Mouse (Mus musculus): ENCODE results near the gene Ythdf2.

Ythdf2 gene

DNA sequence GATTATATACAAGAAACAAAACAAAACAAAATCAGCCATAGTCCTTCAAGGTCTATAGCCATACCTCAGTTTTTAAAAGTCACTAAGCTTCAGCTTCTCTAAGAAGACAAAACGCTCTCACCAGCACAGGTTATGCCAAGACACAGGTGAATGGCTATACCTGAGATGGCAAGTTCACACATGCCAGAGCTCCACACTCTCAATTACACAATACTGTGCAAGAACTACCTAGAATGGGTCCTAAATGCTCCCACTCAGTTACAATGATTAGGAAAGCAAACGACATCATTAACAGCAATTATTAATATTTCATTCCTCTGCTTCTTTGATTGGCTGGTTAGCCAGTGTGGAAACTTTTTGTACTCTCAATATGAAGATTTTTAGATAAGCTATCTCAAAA, 2.8 kb downstream of the Ythdf2 start:
- no peak for DNase-seq (ENCODE audit: low read depth)

DNA sequence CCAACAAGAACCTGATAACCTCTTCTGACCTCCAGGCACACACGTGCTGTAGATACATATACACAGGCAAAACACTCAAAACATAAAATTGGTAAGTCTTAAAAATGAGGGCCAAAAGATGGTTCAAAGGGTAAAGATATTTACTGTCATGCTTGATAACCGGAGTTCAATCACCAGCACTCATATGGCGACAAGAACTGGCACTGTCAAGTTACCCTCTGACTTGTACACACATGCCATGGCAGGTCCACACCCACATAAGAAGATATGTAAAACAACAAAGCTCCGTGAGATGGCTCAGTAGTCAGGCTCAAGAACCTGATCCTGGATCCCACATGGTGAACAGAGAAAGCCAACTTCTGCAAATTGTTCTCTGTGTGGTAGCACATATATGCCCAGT, 4.8 kb downstream of the Ythdf2 start:
- DNase-seq (ENCODE audit: low read depth), result no peak

DNA sequence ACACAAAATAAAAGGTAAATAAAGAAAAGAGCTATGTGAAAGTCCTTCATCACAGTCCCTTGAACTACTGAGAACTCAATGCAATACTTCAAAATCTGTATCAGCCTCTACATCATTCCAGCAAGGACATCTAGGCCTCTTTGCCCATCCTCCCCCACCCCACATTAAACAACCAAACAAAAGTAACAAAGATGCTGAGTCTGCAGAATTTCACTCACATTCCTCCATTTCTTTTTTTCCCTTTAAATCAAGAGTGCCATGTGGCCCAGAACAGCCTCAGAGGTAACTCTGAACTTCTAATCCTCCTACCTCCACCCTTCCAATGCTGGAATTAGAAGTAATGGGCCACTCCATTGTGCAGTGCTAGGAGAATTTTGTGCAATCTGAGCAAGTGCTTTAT, 13.3 kb downstream of the Ythdf2 start:
- no peak for DNase-seq (ENCODE audit: low read depth)

DNA sequence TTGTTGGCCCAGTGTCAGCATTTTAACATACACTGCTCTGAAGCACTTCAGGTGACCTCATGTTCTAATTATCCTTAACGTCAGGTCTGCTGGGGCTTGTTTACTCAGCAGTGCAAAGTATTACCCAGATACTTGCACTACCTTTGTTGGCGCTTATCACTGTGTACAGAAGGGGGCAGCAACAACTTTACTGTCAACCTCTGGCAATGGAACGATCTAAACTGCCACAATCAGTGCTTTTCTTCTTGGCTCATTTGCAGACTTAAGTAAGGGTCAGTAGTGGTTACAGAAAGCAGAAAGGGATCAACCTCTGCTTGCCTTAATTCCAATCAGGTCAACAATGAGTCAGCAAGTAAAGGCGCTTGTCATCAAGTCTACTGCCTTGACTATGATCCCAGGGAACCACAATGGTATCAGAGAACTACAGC, 13.8 kb downstream of the Ythdf2 start:
- DNase-seq (ENCODE audit: low read depth), result peak; percentile 71

DNA sequence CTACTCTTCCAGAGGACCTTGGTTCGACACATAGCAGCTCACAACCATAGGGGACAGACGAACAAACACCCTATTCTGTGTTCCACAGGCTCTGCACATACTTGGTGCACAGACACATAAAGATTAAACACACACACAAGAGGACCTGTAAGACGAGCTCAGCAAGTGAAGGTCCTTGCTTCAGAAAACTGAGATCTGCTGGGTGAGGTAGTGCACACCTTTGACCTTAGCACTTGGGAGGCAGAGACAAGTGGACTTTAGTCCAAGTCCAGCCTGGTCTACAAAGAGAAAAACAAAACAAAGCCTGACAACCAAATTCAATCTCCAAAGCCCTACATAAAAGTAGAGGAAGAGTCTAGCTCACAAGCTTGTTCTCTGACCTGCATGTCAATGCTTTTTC, 17.1 kb downstream of the Ythdf2 start:
- no peak for DNase-seq (ENCODE audit: low read depth)

DNA sequence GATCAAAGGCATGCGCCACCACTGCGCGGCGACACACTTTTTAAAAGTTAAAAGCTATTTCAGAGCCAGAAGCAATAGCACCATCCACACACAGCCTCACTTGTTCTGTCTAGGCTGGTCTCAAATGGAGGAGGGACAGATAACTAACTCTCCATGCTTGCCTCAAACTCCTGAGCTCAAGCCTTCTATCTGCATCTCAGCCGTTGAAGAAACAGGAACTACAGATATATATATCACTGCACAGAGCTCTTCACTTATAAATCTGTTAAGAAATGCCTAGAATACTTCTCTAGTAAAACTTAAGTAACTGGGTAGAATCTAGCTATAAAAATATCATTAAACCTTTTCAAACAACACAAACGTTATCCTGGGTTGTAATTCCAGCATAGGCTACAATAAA, 17.7 kb downstream of the Ythdf2 start:
- DNase-seq (ENCODE audit: low read depth), result no peak

DNA sequence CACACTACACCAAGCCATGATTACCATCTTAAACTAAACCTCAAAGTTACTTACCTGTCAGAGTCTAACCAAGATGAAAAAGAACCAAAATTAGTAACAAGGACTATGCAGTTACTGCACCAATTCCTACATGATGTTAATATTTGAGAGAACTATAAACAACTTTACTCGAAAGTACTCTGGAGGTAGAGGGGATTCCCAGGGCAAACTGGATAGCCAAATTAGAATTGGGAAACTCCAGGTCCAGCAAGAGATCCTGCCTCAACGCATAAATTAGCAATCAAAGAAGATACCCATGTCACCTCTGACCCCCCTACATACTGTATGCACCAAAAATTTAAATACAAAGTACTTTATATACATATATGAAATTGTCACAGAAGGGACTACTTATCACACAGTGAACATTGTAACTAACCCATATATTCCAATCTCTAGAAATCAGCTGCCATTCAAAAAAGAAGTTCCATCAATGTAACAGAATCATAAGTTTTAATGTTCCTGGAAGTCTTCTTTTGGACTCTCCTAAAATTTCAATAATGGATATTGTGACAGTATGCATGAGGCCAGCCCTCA, 24.2 kb downstream of the Ythdf2 start:
- no peak for DNase-seq (ENCODE audit: low read depth)

DNA sequence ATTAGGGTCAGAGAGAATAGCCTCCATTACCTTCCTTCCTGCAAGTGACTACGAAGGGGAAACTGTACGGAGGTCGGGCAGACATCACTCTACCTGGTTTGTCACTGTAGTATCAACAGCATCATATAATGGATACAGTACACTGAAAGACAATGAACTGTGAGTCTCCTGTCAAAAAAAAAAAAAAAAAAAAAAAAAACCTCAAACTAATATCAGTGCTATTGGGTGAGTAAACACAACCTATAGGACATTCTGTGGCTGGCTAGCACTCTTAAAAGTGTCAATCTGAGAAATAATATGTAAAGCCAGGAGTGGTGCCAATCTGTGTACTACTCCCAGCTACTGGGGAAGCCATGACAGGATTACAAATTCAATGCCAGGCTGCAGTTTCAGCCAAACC, 28.9 kb downstream of the Ythdf2 start:
- DNase-seq (ENCODE audit: low read depth), result no peak

DNA sequence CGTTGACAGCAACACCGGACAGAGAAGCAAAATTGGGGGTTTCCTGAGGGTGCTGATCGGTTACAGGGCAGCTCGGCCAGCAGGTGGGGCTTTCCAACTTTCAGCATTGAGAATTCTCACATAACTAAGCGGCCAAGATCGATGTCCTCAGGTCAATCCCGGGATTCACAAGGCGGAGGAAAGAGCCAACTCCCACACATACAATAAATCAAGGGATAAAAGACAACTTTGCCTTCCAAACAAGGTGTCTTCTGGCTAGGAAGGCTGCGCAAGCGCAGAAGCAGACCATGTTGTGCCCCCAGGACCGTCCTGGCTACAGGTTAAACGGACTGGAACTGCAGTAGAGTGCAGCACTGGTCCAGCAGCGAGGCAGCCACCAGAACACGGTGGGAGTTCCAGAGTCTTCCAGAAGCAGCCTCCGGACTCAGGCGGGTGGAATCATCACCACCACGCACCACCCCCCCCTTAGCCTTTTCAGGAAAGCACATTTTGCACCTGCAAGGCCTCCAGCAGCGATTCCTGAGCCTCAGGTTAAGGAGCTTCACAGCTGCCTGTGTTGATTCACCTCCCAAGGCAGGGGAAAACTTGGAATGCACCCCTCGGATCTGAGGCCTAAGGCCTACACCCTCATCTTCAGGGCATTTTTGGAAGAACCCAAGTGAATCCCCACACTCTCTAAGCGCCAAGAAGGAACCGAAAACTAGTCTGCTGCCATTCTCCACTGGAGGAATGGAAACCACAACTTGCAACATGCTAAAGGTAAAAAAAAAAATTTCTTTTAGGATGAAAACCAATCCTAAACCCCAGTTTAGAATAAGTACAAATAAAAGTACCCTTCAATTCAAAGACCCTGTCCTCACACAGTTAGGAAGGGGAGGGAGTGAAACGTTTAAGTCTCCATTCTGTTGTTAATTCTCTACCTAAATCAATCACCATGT, 30.1 kb downstream of the Ythdf2 start:
- DNase-seq (ENCODE audit: low read depth), result no peak

DNA sequence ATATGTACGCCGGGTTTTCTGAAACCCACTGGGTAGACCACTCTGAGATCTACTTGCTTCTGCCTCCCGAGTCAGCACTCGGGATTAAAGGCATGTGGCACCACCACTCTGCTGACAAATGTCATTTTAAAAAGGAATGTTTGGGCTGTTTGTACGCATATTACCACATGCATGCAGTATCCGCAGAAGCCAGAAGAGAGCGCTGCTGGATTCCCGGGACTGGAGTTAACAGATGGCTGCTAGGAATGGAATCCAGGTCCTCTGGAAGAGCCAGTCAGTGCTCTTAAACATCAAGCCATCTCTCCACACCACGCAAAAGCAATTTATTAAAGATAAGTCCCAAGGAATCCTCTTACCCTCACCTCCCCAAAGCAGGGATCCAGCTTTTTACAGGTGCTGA, 31.4 kb downstream of the Ythdf2 start:
- no peak for DNase-seq (ENCODE audit: low read depth)

DNA sequence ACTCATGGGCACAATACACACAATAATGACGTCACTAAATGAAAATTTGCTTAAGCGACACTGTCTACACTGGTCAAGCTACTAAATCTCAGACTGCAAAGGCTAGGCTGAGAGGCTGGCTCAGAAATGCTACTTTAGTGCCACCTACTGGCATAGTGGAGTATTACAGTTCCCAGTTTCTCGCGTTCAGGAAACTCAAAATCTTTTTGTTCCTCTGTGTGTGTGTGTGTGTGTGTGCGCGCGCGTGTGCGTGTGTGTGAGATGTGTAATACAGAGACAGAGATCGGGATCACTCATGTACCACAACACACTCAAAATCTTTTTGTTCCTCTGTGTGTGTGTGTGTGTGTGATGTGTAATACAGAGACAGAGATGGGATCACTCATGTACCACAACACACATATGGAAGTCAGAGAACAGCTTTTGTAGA, 33.5 kb downstream of the Ythdf2 start:
- peak; percentile 88 for DNase-seq (ENCODE audit: low read depth)

DNA sequence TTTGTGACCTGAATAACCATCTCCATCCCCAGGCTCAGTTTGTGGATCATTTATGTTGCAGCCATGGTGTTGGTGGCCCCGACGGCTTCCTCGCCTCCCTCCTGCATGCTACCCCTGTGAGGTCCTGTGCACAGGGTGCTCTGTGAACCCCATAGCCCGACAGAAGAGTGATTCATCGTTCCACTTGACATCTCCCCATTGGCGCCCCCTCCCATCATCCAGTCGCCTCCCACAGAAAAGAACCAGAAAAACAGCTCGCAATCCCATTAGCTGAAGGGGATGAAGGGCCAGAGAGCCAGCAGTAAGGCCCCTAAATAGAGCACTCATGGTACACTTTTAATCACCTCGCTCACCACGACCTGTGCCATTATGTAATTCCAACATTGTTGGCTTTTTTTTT, 35.6 kb downstream of the Ythdf2 start:
- no peak for DNase-seq (ENCODE audit: low read depth)

DNA sequence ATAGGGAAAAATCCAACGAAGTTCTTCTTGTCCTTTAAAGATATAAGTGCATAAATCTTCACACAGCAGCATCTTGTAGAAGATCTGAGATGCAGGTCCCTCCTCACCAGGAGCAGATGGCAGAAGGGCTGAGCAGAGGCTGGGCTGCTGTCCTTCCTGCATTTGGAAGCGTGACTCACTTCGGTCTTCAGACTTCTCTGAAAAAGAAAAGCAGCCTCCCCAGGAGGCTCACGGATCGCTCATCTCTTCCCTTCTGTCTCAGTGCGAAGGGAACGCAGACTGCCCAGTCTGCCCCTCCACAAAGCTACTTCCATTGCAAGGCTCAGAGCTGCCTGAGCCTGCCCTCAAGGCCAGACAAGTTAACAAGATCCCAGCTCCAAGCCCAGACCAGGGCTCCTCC, 41.2 kb downstream of the Ythdf2 start:
- no peak for DNase-seq (ENCODE audit: low read depth)

DNA sequence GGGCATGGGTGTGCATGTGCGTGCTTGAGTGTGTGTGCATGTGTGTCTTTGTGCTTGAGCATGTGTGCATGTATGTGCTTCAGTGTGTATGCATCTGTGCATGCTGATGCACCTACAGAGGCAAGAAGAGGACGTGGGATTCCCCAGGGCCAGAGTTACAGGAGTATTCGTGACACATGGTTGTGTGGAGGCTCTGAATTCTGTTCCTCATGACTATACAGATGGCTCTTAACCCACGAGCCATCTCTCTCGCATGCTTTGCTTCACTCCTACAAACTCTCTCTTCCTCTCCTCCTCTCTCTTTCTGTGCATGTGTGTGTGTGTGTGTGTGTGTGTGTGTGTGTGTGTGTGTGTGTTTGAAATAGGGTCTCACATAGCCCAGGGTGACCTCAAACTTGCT, 42.3 kb downstream of the Ythdf2 start:
- DNase-seq (ENCODE audit: low read depth), result no peak

DNA sequence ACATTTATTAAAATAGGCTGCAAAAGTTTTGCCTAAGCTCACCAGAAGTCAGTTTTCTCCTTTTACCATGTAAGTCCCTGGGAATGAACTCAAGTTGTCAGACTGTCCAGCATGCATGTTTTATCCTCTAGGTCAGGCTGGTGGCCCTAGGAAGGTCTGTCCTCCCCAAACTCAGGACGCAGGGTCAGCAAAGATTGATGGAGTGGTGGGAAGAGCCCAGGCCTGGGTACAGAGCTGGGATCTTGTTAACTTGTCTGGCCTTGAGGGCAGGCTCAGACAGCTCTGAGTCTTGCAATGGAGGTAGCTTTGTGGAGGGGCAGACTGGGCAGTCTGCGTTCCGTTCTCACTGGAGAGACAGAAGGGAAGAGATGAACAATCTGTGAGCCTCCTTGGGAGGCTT, 42.8 kb downstream of the Ythdf2 start:
- no peak for DNase-seq (ENCODE audit: low read depth)

DNA sequence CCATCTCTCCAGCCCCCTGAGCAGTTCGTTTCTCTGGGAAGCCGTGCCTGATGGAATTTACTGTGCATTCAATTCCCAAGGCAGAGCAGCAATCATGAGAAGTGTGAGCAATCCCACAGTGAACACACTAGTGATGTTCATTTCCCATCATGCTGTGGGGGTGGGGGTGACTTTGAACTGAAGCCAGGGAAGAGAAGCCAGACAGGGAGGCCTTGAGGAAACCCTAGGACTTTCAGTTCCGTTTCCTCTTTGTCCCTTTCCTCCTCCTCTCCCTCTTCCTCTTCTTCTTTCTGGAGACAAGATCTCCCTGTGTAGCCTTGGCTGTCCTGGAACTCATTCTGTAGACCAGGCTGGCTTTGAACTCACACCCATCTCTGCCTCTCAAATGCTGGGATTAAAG, 44.7 kb downstream of the Ythdf2 start:
- DNase-seq (ENCODE audit: low read depth), result no peak

DNA sequence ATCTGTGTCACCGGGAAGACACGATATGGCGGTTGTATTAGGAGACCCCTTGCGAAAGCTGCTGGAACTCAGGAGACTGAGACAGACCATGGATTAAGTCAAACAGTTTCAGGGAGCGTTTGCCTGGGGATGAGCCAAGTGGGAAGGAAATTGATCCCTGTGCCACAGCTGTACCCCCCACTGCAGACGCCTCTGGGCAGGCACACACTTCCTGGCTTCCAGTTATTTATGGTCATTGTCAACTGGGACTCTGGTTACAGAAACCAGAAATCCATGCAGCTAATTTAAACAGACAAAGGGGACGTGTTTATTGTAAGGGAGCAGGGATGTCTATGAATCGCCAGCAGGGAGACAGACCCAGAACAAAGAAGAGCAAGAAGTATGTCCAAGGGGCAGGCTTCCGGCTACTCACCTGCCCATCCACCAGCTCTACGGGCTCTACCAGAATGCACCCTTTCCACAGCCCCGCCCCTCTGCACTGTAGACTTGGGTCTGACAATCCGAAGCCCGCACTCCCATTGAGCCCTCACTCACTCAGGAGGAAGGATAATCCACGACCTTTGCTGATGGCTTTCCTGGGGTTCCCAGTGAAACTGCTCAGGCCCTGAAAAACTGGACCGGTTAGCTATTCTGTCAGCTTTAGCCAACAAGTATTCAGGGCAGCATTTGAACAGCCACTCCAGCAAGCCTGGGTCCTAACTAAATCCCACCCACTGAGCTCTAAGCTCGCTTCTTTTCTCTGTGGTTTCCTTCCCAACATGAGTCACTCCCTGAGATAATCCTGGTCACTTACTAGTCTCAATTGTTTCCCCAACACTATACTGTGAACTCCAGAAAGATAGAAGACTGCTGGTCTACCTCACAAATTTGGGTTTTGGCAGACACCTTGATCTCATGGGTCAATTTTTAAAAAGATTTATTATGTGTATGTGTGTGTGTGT, 45.5 kb downstream of the Ythdf2 start:
- DNase-seq (ENCODE audit: low read depth), result no peak

DNA sequence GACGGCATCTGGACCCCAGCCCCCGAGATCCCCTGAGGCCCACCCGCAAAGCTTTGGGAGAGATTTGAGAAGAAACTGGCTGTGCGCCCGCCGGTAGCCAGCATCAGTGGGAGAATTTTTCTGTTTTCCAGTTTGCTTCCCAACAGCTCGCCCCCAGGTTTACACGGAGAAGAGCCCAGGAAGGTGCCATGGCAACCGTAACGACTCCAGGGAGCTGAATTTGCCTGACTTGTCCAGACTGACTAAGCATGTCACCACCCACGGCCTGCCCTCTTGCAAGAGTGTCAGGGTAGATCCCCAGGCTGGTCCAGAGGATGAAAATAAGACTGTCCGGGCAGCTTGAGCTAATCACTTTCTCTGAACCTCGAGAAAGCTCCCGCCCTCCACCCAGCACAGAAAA, 46.4 kb downstream of the Ythdf2 start:
- no peak for DNase-seq (ENCODE audit: low read depth)

DNA sequence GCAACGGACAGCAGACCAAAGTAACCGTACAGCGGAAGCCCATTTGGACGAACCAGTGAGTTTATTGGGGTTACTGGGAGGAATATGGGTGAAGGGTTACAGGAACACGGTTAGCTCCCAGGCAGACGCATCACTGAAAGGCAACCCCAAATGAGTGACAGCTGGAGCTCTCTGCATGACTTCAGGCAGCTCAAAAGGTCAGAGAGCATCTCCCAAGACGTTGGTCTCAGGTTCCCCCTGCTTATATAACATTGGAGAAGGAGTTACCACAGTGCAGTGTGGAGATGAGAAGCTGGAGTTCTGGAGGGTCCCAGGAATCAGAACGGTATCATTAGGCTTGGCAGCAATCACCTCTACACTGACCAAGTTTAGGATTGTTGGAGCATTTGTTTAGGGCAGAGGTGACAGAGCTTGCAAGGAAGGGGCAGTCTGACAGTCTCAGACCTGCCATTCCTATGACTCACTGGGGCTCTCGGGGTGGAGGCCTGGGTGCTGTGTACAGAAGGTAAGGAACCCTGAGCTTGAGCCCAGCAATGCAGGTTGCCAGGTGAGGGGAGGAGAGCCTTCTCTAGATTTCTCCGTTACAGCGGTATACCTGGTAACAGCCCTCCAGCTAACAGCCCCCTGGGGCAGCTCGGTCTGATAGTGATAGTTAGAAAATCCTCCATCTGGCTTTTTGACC, 55.0 kb downstream of the Ythdf2 start:
- no peak for DNase-seq (ENCODE audit: low read depth)

DNA sequence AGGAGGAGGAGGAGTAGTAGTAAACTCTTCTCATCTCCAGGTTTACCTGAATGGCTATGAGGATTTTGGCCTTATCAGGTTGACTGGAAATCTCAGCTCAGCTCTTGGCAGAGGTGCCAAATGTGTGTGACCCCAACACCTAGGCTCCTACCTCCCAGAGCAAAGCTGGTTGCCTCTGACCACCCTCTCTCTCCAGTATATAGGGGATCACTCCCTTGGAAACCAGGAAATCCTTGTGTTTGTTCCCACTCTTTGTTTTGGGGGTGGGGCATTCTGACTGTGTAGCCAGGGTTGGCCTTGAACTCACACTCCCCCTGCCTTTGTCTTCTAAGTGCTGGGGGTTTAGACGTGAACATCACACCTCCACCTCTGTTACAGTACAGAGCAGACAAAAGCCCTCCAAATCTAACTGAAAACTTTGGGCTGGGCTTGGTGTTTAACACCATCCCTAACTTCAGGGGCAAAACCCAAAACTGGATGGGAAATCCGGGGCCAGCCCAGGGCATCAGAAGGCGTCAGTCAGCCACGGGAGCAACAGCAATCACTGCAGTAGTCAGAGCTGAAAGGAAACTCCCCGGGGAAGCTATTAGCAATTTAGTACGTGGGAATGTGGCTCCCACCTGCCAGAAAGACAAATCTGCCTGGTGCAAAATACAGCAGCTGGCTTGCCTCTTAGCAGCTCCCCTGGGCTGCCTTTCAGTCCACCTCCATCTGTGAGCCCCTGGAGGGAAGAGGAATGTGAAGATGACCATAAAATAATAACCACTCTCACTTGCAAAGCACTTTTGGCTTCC, 57.0 kb downstream of the Ythdf2 start:
- no peak for DNase-seq (ENCODE audit: low read depth)

DNA sequence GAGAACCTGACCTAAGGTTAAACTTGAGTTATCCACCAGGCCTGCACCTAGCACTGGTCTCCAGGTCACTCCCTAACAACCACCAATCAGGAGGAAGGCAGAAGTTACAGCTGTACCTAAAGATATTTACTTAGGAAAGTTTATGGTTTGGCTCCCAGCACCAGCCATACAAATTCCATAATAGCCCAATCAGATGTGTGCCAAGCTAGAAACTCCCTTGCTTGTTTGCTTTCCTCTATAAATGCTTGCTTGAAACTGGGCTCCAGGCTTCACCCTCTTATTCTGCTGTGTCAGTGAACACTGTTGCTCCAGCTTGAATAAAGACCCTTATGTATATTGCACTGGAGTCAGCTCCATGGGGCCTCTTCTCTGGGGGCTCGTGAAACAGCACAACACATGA, 60.4 kb downstream of the Ythdf2 start:
- no peak for DNase-seq (ENCODE audit: low read depth)
